Mouse (Mus musculus) forebrain, postnatal 0 days (tissue): ENCODE measurements around the gene Sik3. TPM values are rescaled to one million over a fixed set of nuclear protein-coding genes. Genes with fewer than 3 reads are reported as not detected.
"Not testable (repeated sequence)": the region's sequence is repeated elsewhere in the genome, so short reads cannot be mapped to it uniquely, and the experiment has no call there.

ENCODE experiments used
- ATAC-seq: fragments of 200-750 bp; cut with Nextera tagmentation; 2 replicates; pipeline ENCODE4 v1.8.0; 2017; ENCODE audit warnings: mild to moderate bottlenecking, moderate library complexity
- DNase-seq: peaks from one replicate; pipeline ENCODE4 v3.0.0-alpha.2; 2015
- H3K27ac ChIP-seq: fragments of 300-500 bp; sonication (generic); 2 replicates; pipeline ENCODE4 v1.5.1; 2014; ENCODE audit warnings: low read depth, mild to moderate bottlenecking, antibody characterized with exemption, low read length, moderate library complexity, mixed read lengths
- H3K27me3 ChIP-seq: fragments of 300-500 bp; sonication (generic); 2 replicates; pipeline ENCODE4 v1.6.1; 2014; ENCODE audit warnings: mild to moderate bottlenecking, low read length, mixed read lengths; ENCODE audit not compliant: insufficient read depth
- H3K36me3 ChIP-seq: fragments of 300-500 bp; sonication (generic); 2 replicates; pipeline ENCODE4 v1.6.1; 2014; ENCODE audit warnings: mild to moderate bottlenecking, moderate library complexity; ENCODE audit not compliant: insufficient read depth
- H3K4me1 ChIP-seq: fragments of 300-500 bp; sonication (generic); 2 replicates; pipeline ENCODE4 v1.6.1; 2014; ENCODE audit warnings: antibody characterized with exemption; ENCODE audit not compliant: insufficient read depth
- H3K4me2 ChIP-seq: fragments of 300-500 bp; sonication (generic); 2 replicates; pipeline ENCODE4 v1.6.1; 2014; ENCODE audit warnings: low read depth, mild to moderate bottlenecking, moderate library complexity
- H3K4me3 ChIP-seq: fragments of 300-500 bp; sonication (generic); 2 replicates; pipeline ENCODE4 v1.5.1; 2014; ENCODE audit warnings: low read depth, low read length, mixed read lengths
- H3K9ac ChIP-seq: fragments of 300-500 bp; sonication (generic); 2 replicates; pipeline ENCODE4 v1.6.1; 2014; ENCODE audit warnings: mild to moderate bottlenecking
- H3K9me3 ChIP-seq: fragments of 300-500 bp; sonication (generic); 2 replicates; pipeline ENCODE4 v1.6.1; 2016; ENCODE audit warnings: low read length
- CTCF ChIP-seq: sonication (generic); IDR thresholded peaks from 2 replicates; pipeline ENCODE4 v1.5.1; 2016; ENCODE audit warnings: antibody characterized with exemption, control low read depth, low read depth
- WGBS: fragments of 180-500 bp; shearing (Covaris S2); extraction: QIAGEN DNeasy Blood & Tissue Kit; methylation state at CpG from one replicate; pipeline ENCODE4 v1.1.7; 2014; 5-methylcytosine and 5-hydroxymethylcytosine counted together
- polyA plus RNA-seq: library from polyadenylated mRNA; unstranded; fragments of >200 nt; fragmentation: Nextera tagmentation; extraction: Ambion mirVana; gene quantifications from 2 replicates; pipeline ENCODE4 v1.2.1, GENCODE M21; 2015
- total RNA-seq: library from RNA; depleted of rRNA; stranded (reverse); fragments of >200 nt; gene quantifications from 2 replicates; pipeline ENCODE4 v1.2.3, GENCODE M21; 2014

The Sik3 gene
- total and polyA plus RNA-seq, 2 experiments from 2014 or later: 9.3 to 27.9 TPM

- no peak overlapping the region for H3K27ac ChIP-seq
- H3K4me2 ChIP-seq: no peak overlapping the region
- no peak overlapping the region for H3K9ac ChIP-seq
- no peak overlapping the region for H3K4me3 ChIP-seq
- DNase-seq (no peak), ATAC-seq (no peak)
- 67% methylated on average over 2 of the region's 2 CpGs for WGBS
- 0 out of 2 replicates have a peak, but pooled peaks cover 2% of the 10 kb centered on the region for H3K36me3 ChIP-seq
- H3K9me3 ChIP-seq: no peaks in the 10 kb centered on the region
- TF ChIP-seq CTCF: no peak
- no peaks in the 10 kb centered on the region; the same call in 1 of the 2 replicates for H3K4me1 ChIP-seq
- no peaks in the 10 kb centered on the region for H3K27me3 ChIP-seq
These were observed 116.6 kb downstream of the Sik3 start for GRCm38 (mm10) chr9:46129241-46129640.

GRCm38 (mm10) chr9:46132821-46133220, 120.2 kb downstream of the Sik3 start:
- H3K4me2 ChIP-seq, H3K27ac ChIP-seq, H3K36me3 ChIP-seq, H3K9ac ChIP-seq, H3K4me3 ChIP-seq, H3K27me3 ChIP-seq, ATAC-seq, DNase-seq, H3K9me3 ChIP-seq, H3K4me1 ChIP-seq: not testable (repeated sequence)

- H3K9me3 ChIP-seq: no peaks in the 10 kb centered on the region
- no peak overlapping the region for H3K9ac ChIP-seq
- H3K4me1 ChIP-seq: 0 out of 2 replicates have a peak, but pooled peaks cover 2% of the 10 kb centered on the region
- H3K4me3 ChIP-seq: no peak overlapping the region
- H3K27me3 ChIP-seq: no peaks in the 10 kb centered on the region
- H3K4me2 ChIP-seq: no peak overlapping the region
- DNase-seq (no peak), ATAC-seq (no peak)
- 48% methylated on average over 6 of the region's 6 CpGs for WGBS
- H3K27ac ChIP-seq: no peak overlapping the region
- H3K36me3 ChIP-seq: no peaks in the 10 kb centered on the region
- no peak for TF ChIP-seq CTCF
These were observed 126.2 kb downstream of the Sik3 start for GRCm38 (mm10) chr9:46138831-46139230.

GRCm38 (mm10) chr9:46140811-46141210, 128.2 kb downstream of the Sik3 start:
- 90% methylated on average over 1 of the region's 1 CpGs for WGBS

GRCm38 (mm10) chr9:46142031-46142430, 129.4 kb downstream of the Sik3 start:
- TF ChIP-seq CTCF: no peak
- ATAC-seq: no peak

More at GRCm38 (mm10) chr9:46140811-46141210, 128.2 kb downstream of the Sik3 start:
- H3K27ac ChIP-seq: no peak overlapping the region
- no peak for TF ChIP-seq CTCF
- H3K36me3 ChIP-seq: no peaks in the 10 kb centered on the region
- no peak overlapping the region for H3K4me3 ChIP-seq
- no peak overlapping the region for H3K4me2 ChIP-seq
- ATAC-seq (no peak), DNase-seq (no peak)
- 0 out of 2 replicates have a peak, but pooled peaks cover 2% of the 10 kb centered on the region for H3K4me1 ChIP-seq
- no peak overlapping the region for H3K9ac ChIP-seq
- no peaks in the 10 kb centered on the region for H3K9me3 ChIP-seq
- H3K27me3 ChIP-seq: no peaks in the 10 kb centered on the region

GRCm38 (mm10) chr9:46142492-46142891, 129.9 kb downstream of the Sik3 start:
- Histone ChIP-seq H3K27me3 (no peaks in the 10 kb centered on the region), H3K9me3 (no peaks in the 10 kb centered on the region), H3K9ac (no peak overlapping the region), H3K36me3 (no peaks in the 10 kb centered on the region), H3K4me3 (no peak overlapping the region), H3K4me1 (0 out of 2 replicates have a peak, but pooled peaks cover 2% of the 10 kb centered on the region), H3K4me2 (no peak overlapping the region), H3K27ac (no peak overlapping the region)
- TF ChIP-seq CTCF: no peak
- 93% methylated on average over 1 of the region's 1 CpGs for WGBS
- ATAC-seq: no peak
- DNase-seq: no peak

More at GRCm38 (mm10) chr9:46142031-46142430, 129.4 kb downstream of the Sik3 start:
- no peaks in the 10 kb centered on the region for H3K36me3 ChIP-seq
- WGBS: 58% methylated on average over 1 of the region's 1 CpGs
- H3K4me3 ChIP-seq: no peak overlapping the region
- no peak for DNase-seq
- no peak overlapping the region for H3K4me2 ChIP-seq
- H3K9me3 ChIP-seq: no peaks in the 10 kb centered on the region
- no peak overlapping the region for H3K27ac ChIP-seq
- H3K9ac ChIP-seq: no peak overlapping the region
- H3K27me3 ChIP-seq: no peaks in the 10 kb centered on the region
- H3K4me1 ChIP-seq: 0 out of 2 replicates have a peak, but pooled peaks cover 2% of the 10 kb centered on the region

- Histone ChIP-seq H3K27ac (no peak overlapping the region), H3K36me3 (no peaks in the 10 kb centered on the region), H3K4me2 (no peak overlapping the region), H3K4me1 (no peaks in the 10 kb centered on the region), H3K27me3 (no peaks in the 10 kb centered on the region), H3K4me3 (no peak overlapping the region), H3K9me3 (no peaks in the 10 kb centered on the region), H3K9ac (no peak overlapping the region)
- ATAC-seq (no peak), DNase-seq (no peak)
- 63% methylated on average over 6 of the region's 6 CpGs for WGBS
- TF ChIP-seq CTCF: no peak
These were observed 132.4 kb downstream of the Sik3 start for GRCm38 (mm10) chr9:46144976-46145375.
